Mouse (Mus musculus) lung, postnatal 0 days (tissue): ENCODE measurements around the gene Dok5.

Experiments
- CTCF ChIP-seq: IDR thresholded peaks from 2 replicates; pipeline ENCODE4 v1.5.1; 2016; ENCODE audit warnings: antibody characterized with exemption, mild to moderate bottlenecking
- EP300 ChIP-seq: IDR thresholded peaks from 2 replicates; pipeline ENCODE4 v1.6.1; 2016; ENCODE audit warnings: antibody characterized with exemption, mild to moderate bottlenecking, control low read depth

- no peak for TF ChIP-seq CTCF
- TF ChIP-seq EP300 = no peak
These were observed 2.1 kb downstream of the Dok5 start for GRCm38 (mm10) chr2:170733671-170734070.
